Mouse (Mus musculus) urinary bladder, adult 18-20 months (tissue): ENCODE data around the gene Olfr734.

Source experiments
- DNase-seq, 2 experiments: peaks; one replicate each; pipeline ENCODE4 v3.0.0; 2022; ENCODE audit warnings: low spot score in 2 of 2, mixed read lengths in 2 of 2

Gene Olfr734

GRCm38 (mm10) chr14:50326661-50327060, at the start of gene Olfr734:
Gene Olfr734 (minus strand): TSS chr14:50326761.
- DNase-seq: no peak

DNA sequence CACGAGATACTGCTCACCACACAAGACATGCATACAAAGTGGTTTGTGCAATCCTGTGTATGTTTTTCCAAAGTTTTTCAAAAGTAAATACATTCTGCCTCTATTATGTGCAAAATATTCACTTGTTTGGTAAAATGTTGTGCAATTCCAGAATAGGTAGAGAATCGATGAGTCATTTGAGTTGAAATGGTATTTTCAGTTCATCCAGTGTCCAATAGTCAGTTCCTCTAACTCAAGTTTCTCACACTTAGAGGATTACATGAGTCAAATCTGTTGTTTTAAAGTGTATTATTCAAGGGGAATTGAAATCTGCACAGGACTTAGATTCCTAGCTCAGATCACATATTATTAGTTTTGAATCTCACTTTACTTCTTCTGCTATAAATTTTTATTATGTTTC, 37.0 kb upstream of the Olfr734 start:
- no peak for DNase-seq

- no peak for DNase-seq
These were observed 33.9 kb upstream of the Olfr734 start for GRCm38 (mm10) chr14:50360480-50360879.

DNA sequence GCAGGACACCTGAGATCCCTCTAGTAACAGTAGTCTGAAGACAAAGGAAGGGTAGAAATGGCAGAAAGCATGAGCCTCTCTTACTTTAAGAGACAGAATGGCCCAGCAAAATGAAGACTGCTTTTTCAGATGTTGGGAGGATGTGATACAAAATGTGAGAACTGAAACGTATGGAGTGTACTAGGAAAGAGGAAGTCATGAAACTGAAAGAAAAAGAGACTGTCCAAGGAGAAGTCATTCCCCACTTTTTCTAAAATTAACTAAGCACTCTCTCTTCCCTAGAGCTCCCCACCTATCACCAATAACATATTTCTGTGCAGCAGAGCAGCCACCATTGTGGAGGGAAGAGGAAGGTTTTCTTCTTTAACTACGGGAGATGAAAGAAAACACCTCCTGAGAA, 31.0 kb upstream of the Olfr734 start, which contains the start of gene Tlr11:
TSS of gene Tlr11 (plus strand) at position 322 of the 400 bp plus-strand sequence.
- DNase-seq: no peak

DNA sequence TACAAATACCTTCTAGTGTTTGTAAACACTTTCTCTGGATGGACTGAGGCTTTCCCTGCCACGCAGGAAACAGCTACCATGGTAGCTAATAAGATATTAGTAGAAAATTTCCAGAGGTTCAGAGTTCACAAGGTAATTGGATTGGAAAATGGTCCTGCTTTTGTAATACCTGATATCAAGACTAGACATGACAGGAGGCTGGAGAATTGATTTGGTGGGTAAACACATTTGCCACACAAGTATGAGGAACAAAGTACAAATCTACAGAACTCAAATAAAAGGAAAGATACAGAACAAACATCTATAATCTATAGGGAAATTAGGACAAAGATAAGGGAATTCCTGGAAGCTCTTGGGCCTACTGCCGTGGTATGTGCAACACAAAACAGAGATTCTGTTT, 30.2 kb upstream of the Olfr734 start:
- no peak for DNase-seq

DNA sequence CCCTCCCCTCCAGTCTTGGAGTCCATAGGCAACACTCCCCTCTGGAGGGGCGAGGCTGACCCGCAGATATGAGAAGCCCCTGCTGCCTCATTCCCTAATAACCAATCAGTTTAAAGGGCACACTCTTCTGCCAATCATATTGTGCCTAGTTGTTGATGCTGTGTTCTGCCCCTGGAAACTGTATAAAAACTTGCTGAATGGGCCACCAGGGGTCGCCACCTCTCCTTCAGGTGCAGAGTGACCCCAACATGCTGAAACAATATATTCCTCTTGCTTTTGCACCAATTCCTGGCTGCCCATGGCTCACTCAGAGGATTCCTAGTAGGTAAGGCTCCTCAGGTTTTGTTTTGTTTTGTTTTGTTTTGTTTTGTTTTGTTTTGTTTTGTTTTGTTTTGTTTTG, 25.9 kb upstream of the Olfr734 start:
- peak in 1 of 2 experiments; percentile 2 for DNase-seq

- DNase-seq: no peak
These were observed 22.2 kb upstream of the Olfr734 start, which contains the start of gene Olfr735 for GRCm38 (mm10) chr14:50348796-50349195. Gene Olfr735 (minus strand): TSS chr14:50348872.

DNA sequence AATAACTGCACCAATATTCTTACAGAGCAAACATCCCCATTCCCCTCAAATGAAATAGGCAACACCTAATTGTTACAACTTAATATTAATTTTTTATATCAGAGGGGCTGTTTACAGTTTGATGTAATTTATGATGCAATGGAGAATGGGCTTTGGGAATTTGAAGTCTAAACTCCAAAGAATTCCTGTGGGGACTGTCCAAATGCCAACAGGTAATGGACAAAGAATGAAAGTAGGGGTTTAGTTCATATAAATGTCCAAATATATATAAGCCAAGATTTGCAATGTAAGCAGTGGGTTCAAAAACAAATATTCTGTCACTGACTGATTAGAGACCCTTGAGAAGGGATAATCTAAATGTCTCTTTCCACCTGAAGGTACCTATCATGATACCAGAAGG, 25.1 kb downstream of the Olfr734 start, which contains the start of gene Olfr733:
TSS of gene Olfr733 (minus strand) at position 101 of the 400 bp plus-strand sequence.
- no peak for DNase-seq

- DNase-seq: no peak
These were observed 42.5 kb downstream of the Olfr734 start, which contains the start of gene Olfr732 for GRCm38 (mm10) chr14:50284106-50284505. Gene Olfr732 (minus strand): TSS chr14:50284206.
